Mouse (Mus musculus): ENCODE measurements around the gene Axin1. TPM values are rescaled to one million over a fixed set of nuclear protein-coding genes. Genes with fewer than 3 reads are reported as not detected.

The Axin1 gene
- 28.3 TPM for polyA plus RNA-seq (2014; fragmentation: Illumina TruSeq; extraction: RNeasy Lipid Tissue Mini Kit (QIAGEN cat#74804); ENCODE audit: low read depth, low replicate concordance)

GRCm38 (mm10) chr17:26138239-26138836 is at the start of gene Axin1:
Axin1 (plus strand) TSS chr17:26138688.

GRCm38 (mm10) chr17:26089905-26090632 is 48.4 kb upstream of the Axin1 start, which contains the start of gene Decr2:
Decr2 (minus strand) TSS chr17:26090337.

GRCm38 (mm10) chr17:26095121-26095740 is 43.3 kb upstream of the Axin1 start, which contains the start of gene Nme4:
Nme4 (minus strand) TSS chr17:26095602.

GRCm38 (mm10) chr17:26113181-26113948 is 25.1 kb upstream of the Axin1 start, which contains the start of gene Tmem8:
Tmem8 (plus strand) TSS chr17:26113299.

GRCm38 (mm10) chr17:26123267-26123684 is 15.2 kb upstream of the Axin1 start, which contains the start of gene Mrpl28:
Mrpl28 (plus strand) TSS chr17:26123500.

GRCm38 (mm10) chr17:26198892-26199291 is 60.4 kb downstream of the Axin1 start, which contains the start of gene Pdia2:
Pdia2 (minus strand) TSS chr17:26199087.

GRCm38 (mm10) chr17:26202737-26203136 is 64.2 kb downstream of the Axin1 start, which contains the start of gene Rgs11:
Rgs11 (plus strand) TSS chr17:26202951.

GRCm38 (mm10) chr17:26207686-26208085 is 69.2 kb downstream of the Axin1 start, which contains the start of gene Arhgdig:
Arhgdig (minus strand) TSS chr17:26207786.

GRCm38 (mm10) chr17:26244101-26244841 is 105.8 kb downstream of the Axin1 start, which contains the start of gene Fam234a:
Fam234a (minus strand) TSS chr17:26244242.

Other genes starting within 250 kb of the Axin1 start
- gene Rab40c, start 219.0 kb upstream of the Axin1 start, polyA plus RNA-seq (2014; fragmentation: Illumina TruSeq; extraction: RNeasy Lipid Tissue Mini Kit (QIAGEN cat#74804); ENCODE audit: low read depth, low replicate concordance), result 1.7 TPM
- gene Pigq, start 193.8 kb upstream of the Axin1 start, polyA plus RNA-seq (2014; fragmentation: Illumina TruSeq; extraction: RNeasy Lipid Tissue Mini Kit (QIAGEN cat#74804); ENCODE audit: low read depth, low replicate concordance), result 4.1 TPM
- gene Nhlrc4, start 193.7 kb upstream of the Axin1 start, polyA plus RNA-seq (2014; fragmentation: Illumina TruSeq; extraction: RNeasy Lipid Tissue Mini Kit (QIAGEN cat#74804); ENCODE audit: low read depth, low replicate concordance), result not detected
- gene A930017K11Rik, start 186.1 kb upstream of the Axin1 start, polyA plus RNA-seq (2014; fragmentation: Illumina TruSeq; extraction: RNeasy Lipid Tissue Mini Kit (QIAGEN cat#74804); ENCODE audit: low read depth, low replicate concordance), result not detected
- gene Capn15, start 152.9 kb upstream of the Axin1 start, polyA plus RNA-seq (2014; fragmentation: Illumina TruSeq; extraction: RNeasy Lipid Tissue Mini Kit (QIAGEN cat#74804); ENCODE audit: low read depth, low replicate concordance), result 0.77 TPM
- 5.5 TPM for gene Rab11fip3, start 69.1 kb upstream of the Axin1 start, polyA plus RNA-seq (2014; fragmentation: Illumina TruSeq; extraction: RNeasy Lipid Tissue Mini Kit (QIAGEN cat#74804); ENCODE audit: low read depth, low replicate concordance)
- gene Decr2, start 48.4 kb upstream of the Axin1 start, polyA plus RNA-seq (2014; fragmentation: Illumina TruSeq; extraction: RNeasy Lipid Tissue Mini Kit (QIAGEN cat#74804); ENCODE audit: low read depth, low replicate concordance), result 4.7 TPM
- gene Nme4, start 43.1 kb upstream of the Axin1 start, polyA plus RNA-seq (2014; fragmentation: Illumina TruSeq; extraction: RNeasy Lipid Tissue Mini Kit (QIAGEN cat#74804); ENCODE audit: low read depth, low replicate concordance), result 0.39 TPM
- 12.6 TPM for gene Tmem8, start 25.4 kb upstream of the Axin1 start, polyA plus RNA-seq (2014; fragmentation: Illumina TruSeq; extraction: RNeasy Lipid Tissue Mini Kit (QIAGEN cat#74804); ENCODE audit: low read depth, low replicate concordance)
- gene Mrpl28, start 15.2 kb upstream of the Axin1 start, polyA plus RNA-seq (2014; fragmentation: Illumina TruSeq; extraction: RNeasy Lipid Tissue Mini Kit (QIAGEN cat#74804); ENCODE audit: low read depth, low replicate concordance), result 5.5 TPM
- not detected for gene Pdia2, start 60.4 kb downstream of the Axin1 start, polyA plus RNA-seq (2014; fragmentation: Illumina TruSeq; extraction: RNeasy Lipid Tissue Mini Kit (QIAGEN cat#74804); ENCODE audit: low read depth, low replicate concordance)
- gene Rgs11, start 64.3 kb downstream of the Axin1 start, polyA plus RNA-seq (2014; fragmentation: Illumina TruSeq; extraction: RNeasy Lipid Tissue Mini Kit (QIAGEN cat#74804); ENCODE audit: low read depth, low replicate concordance), result 0.63 TPM
- 0.28 TPM for gene Arhgdig, start 69.1 kb downstream of the Axin1 start, polyA plus RNA-seq (2014; fragmentation: Illumina TruSeq; extraction: RNeasy Lipid Tissue Mini Kit (QIAGEN cat#74804); ENCODE audit: low read depth, low replicate concordance)
- 28.6 TPM for gene Fam234a, start 105.6 kb downstream of the Axin1 start, polyA plus RNA-seq (2014; fragmentation: Illumina TruSeq; extraction: RNeasy Lipid Tissue Mini Kit (QIAGEN cat#74804); ENCODE audit: low read depth, low replicate concordance)
- gene Luc7l, start 114.2 kb downstream of the Axin1 start, polyA plus RNA-seq (2014; fragmentation: Illumina TruSeq; extraction: RNeasy Lipid Tissue Mini Kit (QIAGEN cat#74804); ENCODE audit: low read depth, low replicate concordance), result 38.5 TPM

Data from testis, adult 10 weeks (tissue).